Mouse (Mus musculus): ENCODE results near the gene Eef1g.
A peak's percentile ranks its signal among the peaks of the same experiment; 100 is the strongest.
"Not testable (repeated sequence)": the region's sequence is repeated elsewhere in the genome, so short reads cannot be mapped to it uniquely, and the experiment has no call there.

Eef1g gene

GRCm38 (mm10) chr19:8945251-8945650 is 21.6 kb upstream of the Eef1g start:
- no peak for DNase-seq (ENCODE audit: low spot score)

- DNase-seq (ENCODE audit: low spot score), result no peak
Measured at GRCm38 (mm10) chr19:8946929-8947328, 19.9 kb upstream of the Eef1g start.

- DNase-seq (ENCODE audit: low spot score), result no peak
Measured at GRCm38 (mm10) chr19:8950190-8950589, 16.7 kb upstream of the Eef1g start.

- no peak for DNase-seq (ENCODE audit: low spot score)
Measured at GRCm38 (mm10) chr19:8952241-8952640, 14.6 kb upstream of the Eef1g start.

GRCm38 (mm10) chr19:8953135-8954039 is 13.5 kb upstream of the Eef1g start, which contains the start of gene Tut1:
Gene Tut1 (plus strand): TSS chr19:8953847.
- DNase-seq (ENCODE audit: low spot score), result peak; percentile 96

- DNase-seq (ENCODE audit: low spot score), result no peak
Measured at GRCm38 (mm10) chr19:8954171-8954570, 12.7 kb upstream of the Eef1g start.

GRCm38 (mm10) chr19:8962256-8962655 is 4.6 kb upstream of the Eef1g start:
- DNase-seq (ENCODE audit: low spot score), result no peak

GRCm38 (mm10) chr19:8965075-8965474 is 1.8 kb upstream of the Eef1g start:
- DNase-seq (ENCODE audit: low spot score), result no peak

GRCm38 (mm10) chr19:8965771-8966170 is 1.1 kb upstream of the Eef1g start:
- DNase-seq (ENCODE audit: low spot score), result no peak

- DNase-seq (ENCODE audit: low spot score), result peak; percentile 59
Measured at GRCm38 (mm10) chr19:8966198-8966589, 647 bp upstream of the Eef1g start.

- no peak for DNase-seq (ENCODE audit: low spot score)
Measured at GRCm38 (mm10) chr19:8967373-8967743, 517 bp downstream of the Eef1g start.

GRCm38 (mm10) chr19:8967893-8968292 is 1.1 kb downstream of the Eef1g start:
- DNase-seq (ENCODE audit: low spot score), result no peak

GRCm38 (mm10) chr19:8972491-8972890 is 5.7 kb downstream of the Eef1g start:
- not testable (repeated sequence) for DNase-seq (ENCODE audit: low spot score)

GRCm38 (mm10) chr19:8974638-8975037 is 7.8 kb downstream of the Eef1g start:
- no peak for DNase-seq (ENCODE audit: low spot score)

GRCm38 (mm10) chr19:8975491-8975890 is 8.7 kb downstream of the Eef1g start:
- no peak for DNase-seq (ENCODE audit: low spot score)

- DNase-seq (ENCODE audit: low spot score), result peak; percentile 73
Measured at GRCm38 (mm10) chr19:8976535-8976934, 9.7 kb downstream of the Eef1g start.

- peak; percentile 44 for DNase-seq (ENCODE audit: low spot score)
Measured at GRCm38 (mm10) chr19:8980771-8981170, 13.9 kb downstream of the Eef1g start.

GRCm38 (mm10) chr19:8981450-8982168 is 14.8 kb downstream of the Eef1g start:
- DNase-seq (ENCODE audit: low spot score), result no peak

GRCm38 (mm10) chr19:8982303-8983149 is 15.7 kb downstream of the Eef1g start:
- no peak for DNase-seq (ENCODE audit: low spot score)

- DNase-seq (ENCODE audit: low spot score), result peak; percentile 79
Measured at GRCm38 (mm10) chr19:8983150-8983650, 16.4 kb downstream of the Eef1g start.

GRCm38 (mm10) chr19:8984255-8984868 is 17.5 kb downstream of the Eef1g start:
- DNase-seq (ENCODE audit: low spot score), result peak; percentile 93

- DNase-seq (ENCODE audit: low spot score), result no peak
Measured at GRCm38 (mm10) chr19:8985891-8986290, 19.1 kb downstream of the Eef1g start.
